Mouse (Mus musculus) adrenal gland (tissue): ENCODE results near the gene Iqschfp.

ENCODE experiments used
- intact Hi-C: fragments of 180-260 bp; cut with DNase I; formaldehyde crosslinking; loops from one replicate; pipeline ENCODE4 v1.15.1; 2025

The Iqschfp gene

GRCm38 (mm10) chr3:68492066-68492465 is 600.0 kb downstream of the Iqschfp start:
- intact Hi-C loops: loop anchor here (10.0 kb wide), 1 partner anchor 53 kb away; no protein-coding TSS in a partner anchor

GRCm38 (mm10) chr3:68492513-68492912 is 600.5 kb downstream of the Iqschfp start:
- intact Hi-C loops: loop anchor here (10.0 kb wide), 1 partner anchor 52 kb away; no protein-coding TSS in a partner anchor

DNA sequence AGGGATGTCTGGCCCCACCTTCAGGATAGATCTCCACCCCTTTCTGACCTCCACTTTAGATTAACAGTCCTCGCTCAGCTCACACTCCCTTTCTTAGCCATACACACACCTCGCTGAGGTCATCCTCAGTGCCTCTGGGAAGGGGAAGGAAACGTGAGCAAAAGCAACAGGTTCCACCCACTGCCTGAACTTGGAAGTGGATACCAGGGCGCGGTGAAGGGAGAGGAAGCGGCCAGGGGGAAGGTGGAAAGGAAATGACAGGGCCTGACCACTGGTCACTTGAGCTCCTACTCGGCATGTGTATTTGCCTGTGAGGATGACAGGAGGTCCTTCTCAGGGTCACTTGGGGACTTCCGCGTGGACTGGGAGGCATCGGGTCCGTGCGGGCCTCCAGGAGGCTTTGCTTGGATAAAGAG is 601.1 kb downstream of the Iqschfp start:
- intact Hi-C loops: loop anchor here (10.0 kb wide), 1 partner anchor 52 kb away; no protein-coding TSS in a partner anchor

DNA sequence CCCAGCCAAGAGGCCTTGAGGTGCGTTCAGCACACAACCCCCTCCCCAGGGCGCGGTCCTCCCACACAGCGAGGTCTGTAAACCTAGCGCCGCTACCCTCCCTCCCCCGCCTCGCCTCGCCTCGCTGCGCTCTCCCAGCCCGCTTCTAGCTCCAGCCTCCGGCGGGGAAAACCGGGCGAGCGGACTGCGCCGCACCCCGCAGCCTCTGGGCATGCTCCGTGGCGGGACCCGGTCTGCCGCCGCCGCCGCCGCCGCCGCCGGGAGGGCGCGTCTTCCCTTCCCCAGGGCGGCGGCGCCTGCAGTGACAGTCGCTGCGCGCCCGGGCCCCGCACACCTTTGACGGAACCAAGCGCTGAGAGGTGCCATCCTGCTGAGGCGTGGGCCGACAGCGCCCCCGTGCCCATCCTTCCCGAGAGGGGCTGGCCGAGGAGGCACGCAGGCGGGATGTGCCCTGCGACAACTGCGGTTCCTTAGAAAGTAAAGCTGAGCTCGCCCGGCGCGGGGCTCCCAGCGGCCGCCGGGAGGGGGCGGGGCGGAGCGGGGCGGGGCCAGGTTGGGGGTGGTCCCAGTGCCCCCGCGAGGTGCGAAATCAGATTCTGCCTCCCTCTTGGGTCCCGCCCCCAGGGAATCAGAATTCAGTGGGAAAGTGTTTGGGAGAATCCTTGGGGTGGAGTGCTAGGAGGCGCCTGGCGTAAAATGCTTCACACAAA is 601.7 kb downstream of the Iqschfp start:
- intact Hi-C loops: loop anchor here (10.0 kb wide), 1 partner anchor 51 kb away; no protein-coding TSS in a partner anchor

- intact Hi-C loops: loop anchor here (10.0 kb wide), 1 partner anchor 50 kb away; no protein-coding TSS in a partner anchor
Observed at GRCm38 (mm10) chr3:68494296-68495095, 602.5 kb downstream of the Iqschfp start.

DNA sequence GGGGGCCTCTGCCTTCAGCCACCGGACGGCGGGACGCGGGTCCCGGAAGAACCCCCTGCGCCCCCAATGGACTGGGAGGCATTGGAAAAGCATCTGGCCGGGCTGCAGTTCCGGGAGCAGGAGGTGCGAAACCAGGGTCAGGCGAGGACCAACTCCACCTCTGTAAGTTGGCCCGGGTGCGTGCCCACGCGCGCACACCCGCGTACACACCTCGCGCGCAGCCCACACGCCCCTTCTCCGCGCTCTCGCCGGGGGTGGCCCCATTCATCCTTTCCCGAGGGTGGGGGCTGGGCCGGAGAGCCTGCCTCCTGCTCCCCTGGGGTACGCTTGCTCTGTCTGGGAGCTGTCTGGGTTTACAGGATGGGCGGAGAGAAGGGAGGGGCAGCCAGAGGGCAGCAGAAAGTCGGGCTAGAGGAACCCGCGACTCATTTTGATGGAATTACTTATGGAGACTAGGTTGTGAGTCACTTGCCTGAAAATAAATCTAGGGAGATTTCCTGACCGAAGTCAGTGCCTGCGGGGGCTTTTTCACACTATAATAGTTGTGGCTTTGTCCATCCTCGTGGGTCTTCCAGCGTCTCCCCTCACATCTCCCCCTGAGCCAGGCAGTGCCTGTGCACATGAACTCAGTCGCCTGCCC is 603.2 kb downstream of the Iqschfp start:
- intact Hi-C loops: loop anchor here (10.0 kb wide), 1 partner anchor 50 kb away; no protein-coding TSS in a partner anchor

DNA sequence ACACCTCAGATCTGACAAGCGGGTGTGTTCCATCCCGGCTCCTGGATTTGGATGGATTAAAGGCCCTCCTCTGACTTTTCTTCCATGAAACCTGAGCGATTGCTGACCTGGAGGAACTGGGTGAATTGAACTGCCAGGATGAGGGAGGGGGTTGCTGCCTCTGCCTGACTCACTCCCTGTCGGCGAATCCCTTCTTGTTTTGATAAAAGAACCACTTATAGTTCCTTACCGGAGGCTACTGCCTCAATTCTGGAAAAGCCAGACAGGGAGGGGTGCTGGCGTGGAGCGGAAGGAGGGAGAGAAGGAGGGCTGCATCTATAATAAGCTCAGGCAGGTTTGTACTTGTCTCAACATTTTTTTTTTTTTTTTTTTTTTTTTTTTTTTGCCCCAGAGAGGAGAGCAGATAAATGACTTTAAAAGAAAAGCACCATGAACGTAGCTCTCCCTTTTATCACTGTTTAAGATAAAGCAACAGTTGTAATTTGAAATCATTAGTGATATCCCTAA is 603.8 kb downstream of the Iqschfp start:
- intact Hi-C loops: loop anchor here (10.0 kb wide), 1 partner anchor 49 kb away; no protein-coding TSS in a partner anchor

GRCm38 (mm10) chr3:68496513-68496912 is 604.5 kb downstream of the Iqschfp start:
- intact Hi-C loops: loop anchor here (10.0 kb wide), 1 partner anchor 48 kb away; no protein-coding TSS in a partner anchor

GRCm38 (mm10) chr3:68499532-68500152 is 607.6 kb downstream of the Iqschfp start:
- intact Hi-C loops: loop anchor here (10.0 kb wide), 1 partner anchor 45 kb away; no protein-coding TSS in a partner anchor

DNA sequence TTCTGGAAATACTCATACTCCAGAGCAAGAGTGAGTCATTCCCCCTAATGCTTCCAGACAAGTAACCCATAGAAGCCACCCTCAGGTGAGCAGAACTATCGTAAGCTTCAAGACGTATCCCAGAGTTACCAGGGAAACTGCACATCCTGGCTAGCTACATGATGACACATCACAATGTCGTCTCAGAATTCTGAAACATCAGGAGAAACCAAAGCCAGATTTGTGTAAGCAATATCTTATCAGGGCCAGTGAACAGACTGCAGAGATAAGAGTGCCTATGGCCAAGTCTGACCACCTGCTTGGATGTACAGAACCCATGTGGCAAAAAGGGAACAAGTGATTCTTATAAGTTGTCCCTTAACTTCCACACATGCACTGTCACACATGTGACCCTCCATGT is 612.8 kb downstream of the Iqschfp start:
- intact Hi-C loops: no loop called here

- intact Hi-C loops: no loop called here
Observed at GRCm38 (mm10) chr3:68506769-68507318, 614.8 kb downstream of the Iqschfp start.

GRCm38 (mm10) chr3:68508629-68509028 is 616.6 kb downstream of the Iqschfp start:
- intact Hi-C loops: no loop called here

DNA sequence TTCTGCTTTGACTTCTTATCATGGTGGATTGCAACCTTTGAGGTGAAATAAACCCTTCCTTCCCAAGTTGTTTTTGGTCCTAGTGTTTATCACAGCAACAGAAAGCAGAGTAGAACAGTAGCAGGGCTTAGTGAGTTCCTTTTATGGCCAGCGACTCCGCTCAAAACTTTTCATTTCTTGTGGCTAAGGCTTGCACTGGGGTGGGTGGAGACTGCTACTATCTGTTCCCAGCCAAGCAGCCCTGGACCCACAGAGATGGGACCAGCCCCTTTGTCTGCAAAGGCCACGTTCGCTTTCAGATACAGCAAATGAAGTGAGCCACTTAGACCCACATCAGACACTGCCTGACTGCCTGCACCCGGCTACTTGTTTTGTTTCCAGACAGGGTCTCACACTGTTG is 618.8 kb downstream of the Iqschfp start:
- intact Hi-C loops: no loop called here

DNA sequence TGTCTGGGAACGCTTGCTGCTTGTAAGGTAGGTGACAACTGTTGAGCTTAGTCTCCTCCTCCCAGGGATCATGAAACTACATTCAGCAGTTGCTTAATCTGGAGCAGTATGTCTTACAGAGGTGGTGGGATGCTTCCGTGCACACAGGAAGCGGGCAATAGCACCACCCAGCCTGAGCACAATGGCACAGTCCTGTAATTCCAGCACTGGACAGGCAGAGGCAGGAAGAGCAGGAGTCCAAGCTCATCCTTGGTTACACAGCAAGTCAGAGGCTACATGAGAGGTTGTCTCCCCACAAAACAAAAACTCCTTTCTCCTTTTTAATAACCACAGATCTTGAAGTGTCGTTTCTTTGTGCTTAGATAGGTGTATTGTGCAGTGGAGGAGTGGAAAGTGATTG is 619.7 kb downstream of the Iqschfp start:
- intact Hi-C loops: no loop called here

DNA sequence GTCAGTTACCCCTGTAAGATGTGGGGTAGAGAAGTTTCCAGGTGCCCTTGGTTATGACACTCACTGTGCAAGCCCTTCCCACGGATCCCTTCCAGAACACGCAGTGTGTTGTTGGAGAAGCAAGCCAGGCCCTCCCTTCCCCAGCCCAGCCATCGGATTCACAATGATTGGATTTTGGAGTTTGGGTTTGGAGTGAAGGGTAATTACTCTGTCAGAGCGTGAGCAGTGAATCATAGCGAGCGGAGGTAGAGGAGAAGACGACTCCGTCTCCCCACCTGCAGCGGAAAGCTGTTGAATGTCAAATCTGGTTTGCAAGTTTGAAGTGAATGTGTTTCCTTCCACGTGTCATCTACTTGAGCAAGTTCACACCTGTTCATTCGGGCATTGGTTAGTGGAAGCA is 620.3 kb downstream of the Iqschfp start:
- intact Hi-C loops: no loop called here

DNA sequence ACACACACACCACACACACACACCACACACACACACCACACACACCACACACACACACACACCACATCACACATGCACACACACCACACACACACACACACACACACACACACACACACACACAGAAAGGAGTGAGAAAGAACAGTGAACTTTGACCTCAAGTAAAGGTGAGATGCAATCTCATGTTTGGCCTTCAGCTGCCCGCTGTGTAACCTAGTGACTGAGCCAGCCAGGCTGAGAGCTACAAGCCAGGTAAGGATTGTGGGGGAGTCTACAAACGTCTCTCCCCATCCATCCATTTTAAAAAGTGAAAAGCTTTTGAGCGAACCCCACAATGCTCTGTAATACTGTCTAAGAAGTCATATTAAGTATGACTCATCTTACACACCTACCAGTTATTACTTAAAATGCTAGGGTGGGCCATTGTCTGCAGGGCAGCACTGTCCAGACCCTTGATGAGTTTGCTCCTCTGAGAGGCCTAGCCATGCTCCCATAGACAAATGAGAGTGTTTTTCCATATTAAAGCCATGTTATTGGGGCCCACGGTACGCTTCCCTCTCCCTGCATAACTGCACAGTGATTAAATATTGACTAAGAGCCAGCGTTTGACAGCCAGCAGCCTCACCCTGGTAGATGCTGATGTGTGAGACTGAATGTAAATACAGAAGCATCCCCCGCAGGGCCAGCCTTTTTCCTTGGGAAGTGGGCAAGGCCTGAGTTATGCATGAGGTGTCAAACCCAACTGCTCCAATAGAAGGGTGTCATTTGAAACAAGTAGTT is 621.5 kb downstream of the Iqschfp start:
- intact Hi-C loops: no loop called here

DNA sequence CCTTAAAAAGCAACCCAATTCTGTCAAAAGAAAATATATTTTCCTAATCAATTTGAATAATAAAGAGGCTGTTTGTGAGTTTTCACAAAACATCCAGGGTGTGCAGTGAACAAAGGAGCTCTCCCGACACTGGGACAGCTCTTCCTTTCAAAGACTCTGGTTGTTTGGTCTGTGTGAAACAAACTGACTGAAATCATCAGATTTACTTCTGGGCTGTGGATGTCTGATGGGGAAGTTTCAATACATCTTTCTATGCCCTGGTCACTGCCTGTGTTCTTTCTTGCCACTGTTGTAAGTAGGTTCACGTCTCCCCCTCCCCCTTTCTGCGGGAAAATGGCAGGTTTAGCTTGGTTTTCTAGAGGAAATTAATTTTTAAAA is 622.1 kb downstream of the Iqschfp start:
- intact Hi-C loops: no loop called here

DNA sequence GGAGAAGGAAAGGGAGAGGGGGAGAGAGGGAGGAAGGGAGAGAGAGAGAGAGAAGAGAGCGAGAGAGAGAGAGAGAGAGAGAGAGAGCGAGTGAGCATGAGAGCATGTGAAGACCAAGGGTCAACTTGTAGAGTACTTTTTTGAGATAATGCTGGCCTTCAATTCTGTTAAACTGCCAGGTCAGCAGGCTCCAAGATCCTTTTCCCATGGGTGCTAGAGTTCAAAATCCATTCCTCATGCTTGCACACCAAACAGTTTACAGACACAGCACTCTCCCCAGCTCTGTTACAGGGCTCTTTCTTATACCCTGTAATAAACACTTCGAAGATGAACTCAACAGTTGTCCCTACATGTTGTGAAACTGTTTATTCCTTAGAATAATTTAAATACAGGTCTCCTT is 622.7 kb downstream of the Iqschfp start:
- intact Hi-C loops: no loop called here

- intact Hi-C loops: no loop called here
Observed at GRCm38 (mm10) chr3:68516393-68517081, 624.5 kb downstream of the Iqschfp start.
